ENCODE assay signal across 12 mouse cellular contexts in genomic region chr10:28105247-28105646, GRCm38 (mm10). TPM values are rescaled to one million over a fixed set of nuclear protein-coding genes. Genes with fewer than 3 reads are reported as not detected.
DNase-seq lines count a peak whose midpoint lies in the region; ATAC-seq lines count a peak whose summit lies in the region.
"Had no signal": no experiment of that assay in that cellular context is flagged by ENCODE, and none has a peak within 500 bp of the region (broad histone marks: within the 10 kb centered on the region; RNA-seq: fewer than 3 reads in every experiment).

No protein-coding gene starts in this region.

- H3K4me3 ChIP-seq in lung, embryonic 16.5 days (ENCODE audit: low read length): no peak overlapping the region
- H3K4me3 ChIP-seq in stomach, embryonic 16.5 days (replicated peaks; ENCODE audit: low read length): no peak overlapping the region
- H3K4me3 ChIP-seq: forebrain, embryonic 13.5 days; gastrocnemius, adult 2 months; limb, embryonic 12.5 days had no signal

- 73% methylated on average over 6 of the region's 6 CpGs for WGBS in lung, embryonic 16.5 days
- WGBS in stomach, embryonic 16.5 days: 60% methylated on average over 6 of the region's 6 CpGs

- H3K9ac ChIP-seq in lung, embryonic 16.5 days (ENCODE audit: low read length): no peak overlapping the region
- H3K9ac ChIP-seq in stomach, embryonic 16.5 days (ENCODE audit: low read length): no peak overlapping the region; the same call in 1 of the 2 replicates
- H3K9ac ChIP-seq: forebrain, embryonic 13.5 days; limb, embryonic 12.5 days had no signal

- H3K4me2 ChIP-seq in lung, embryonic 16.5 days (ENCODE audit: low read depth, low read length): no peak overlapping the region
- H3K4me2 ChIP-seq in stomach, embryonic 16.5 days (ENCODE audit: low read depth, low read length): no peak overlapping the region
- H3K4me2 ChIP-seq: forebrain, embryonic 13.5 days; limb, embryonic 12.5 days had no signal

- 0 out of 2 replicates have a peak, but pooled peaks cover 2% of the 10 kb centered on the region for H3K4me1 ChIP-seq in lung, embryonic 16.5 days (replicated peaks; ENCODE audit: control insufficient read depth, insufficient read depth, low read length)
- H3K4me1 ChIP-seq in stomach, embryonic 16.5 days (ENCODE audit: control insufficient read depth, insufficient read depth, low read length): peaks cover 11% of the 10 kb centered on the region; the same call in 1 of the 2 replicates

- H3K36me3 ChIP-seq in lung, embryonic 16.5 days (ENCODE audit: control insufficient read depth, insufficient read depth, low read length): no peaks in the 10 kb centered on the region
- no peaks in the 10 kb centered on the region for H3K36me3 ChIP-seq in stomach, embryonic 16.5 days (ENCODE audit: control insufficient read depth, insufficient read depth, low read length)
- H3K36me3 ChIP-seq: limb, embryonic 12.5 days had no signal

- H3K9me3 ChIP-seq in lung, embryonic 16.5 days (ENCODE audit: control insufficient read depth, low read length): no peaks in the 10 kb centered on the region
- no peaks in the 10 kb centered on the region for H3K9me3 ChIP-seq in stomach, embryonic 16.5 days (replicated peaks; ENCODE audit: control insufficient read depth, low read length)
- H3K9me3 ChIP-seq: forebrain, embryonic 13.5 days; limb, embryonic 12.5 days had no signal

- no peak overlapping the region for H3K27ac ChIP-seq in lung, embryonic 16.5 days (ENCODE audit: low read length)
- H3K27ac ChIP-seq in stomach, embryonic 16.5 days (ENCODE audit: low read length): peak overlapping the region; percentile 42
- H3K27ac ChIP-seq: forebrain, embryonic 13.5 days; gastrocnemius, adult 2 months; limb, embryonic 12.5 days had no signal

- H3K27me3 ChIP-seq in lung, embryonic 16.5 days (ENCODE audit: control insufficient read depth, insufficient read depth, low read depth, low read length): no peaks in the 10 kb centered on the region
- no peaks in the 10 kb centered on the region for H3K27me3 ChIP-seq in stomach, embryonic 16.5 days (ENCODE audit: control insufficient read depth, insufficient read depth, low read length)
- H3K27me3 ChIP-seq: forebrain, embryonic 13.5 days; limb, embryonic 12.5 days had no signal

- peak; percentile 59 for ATAC-seq in lung, embryonic 16.5 days (ENCODE audit: low read depth)
- peak; percentile 86 for ATAC-seq in stomach, embryonic 16.5 days (ENCODE audit: insufficient read depth, low FRiP score)
- ATAC-seq: forebrain, embryonic 13.5 days had no signal

- DNase-seq in lung, postnatal 25 days (ENCODE audit: low spot score): no peak
- DNase-seq in kidney, adult 8-10 months: peak; percentile 85 to 92
- peak; percentile 81 to 92 for DNase-seq in kidney, postnatal 36 days
- no peak for DNase-seq in urinary bladder, adult 18-20 months (ENCODE audit: low spot score in 2 of 2)
- DNase-seq in layer of hippocampus, adult 11-12 months (ENCODE audit: low spot score): no peak
- DNase-seq: gastrocnemius, adult 2 months; layer of hippocampus, postnatal 36 days; thymus, postnatal 4 days had no signal

RNA-seq across cellular contexts. Expression of gene Ptprk, which starts 30.6 kb away (rescaled TPM):
- 44.6 and 50.2 TPM in 2 replicates for polyA plus RNA-seq in lung, embryonic 16.5 days (2015; fragmentation: Nextera tagmentation; extraction: Ambion mirVana)
- 45.2 and 46.4 TPM in 2 replicates for polyA plus RNA-seq in stomach, embryonic 16.5 days (2015; fragmentation: Nextera tagmentation; extraction: Ambion mirVana)

Comparison
In these comparisons a context has a peak if more than half of its experiments do, and no peak if none do; other contexts are left out.
1. DNase-seq: peak in kidney, adult 8-10 months (2 of 2) and kidney, postnatal 36 days (2 of 2); none in lung, postnatal 25 days (single experiment), urinary bladder, adult 18-20 months (0 of 2) and layer of hippocampus, adult 11-12 months (single experiment).